Mouse (Mus musculus) heart, postnatal 14 days (tissue): ENCODE measurements at regions not wholly inside any gene's neighbourhood (a gene's known extent, or its start where the extent isn't known, plus 50 kb on each side); places are given as distances from the start of the nearest gene placed in this dataset.
A peak's percentile ranks its signal among the peaks of the same experiment; 100 is the strongest.

Source experiments
- DNase-seq, 2 experiments: peaks; one replicate each; pipeline ENCODE4 v3.0.0; 2021 to 2022
- intact Hi-C: fragments of 180-260 bp; cut with DNase I; formaldehyde crosslinking; loops from one replicate; pipeline ENCODE4 v1.15.1; 2025

DNA sequence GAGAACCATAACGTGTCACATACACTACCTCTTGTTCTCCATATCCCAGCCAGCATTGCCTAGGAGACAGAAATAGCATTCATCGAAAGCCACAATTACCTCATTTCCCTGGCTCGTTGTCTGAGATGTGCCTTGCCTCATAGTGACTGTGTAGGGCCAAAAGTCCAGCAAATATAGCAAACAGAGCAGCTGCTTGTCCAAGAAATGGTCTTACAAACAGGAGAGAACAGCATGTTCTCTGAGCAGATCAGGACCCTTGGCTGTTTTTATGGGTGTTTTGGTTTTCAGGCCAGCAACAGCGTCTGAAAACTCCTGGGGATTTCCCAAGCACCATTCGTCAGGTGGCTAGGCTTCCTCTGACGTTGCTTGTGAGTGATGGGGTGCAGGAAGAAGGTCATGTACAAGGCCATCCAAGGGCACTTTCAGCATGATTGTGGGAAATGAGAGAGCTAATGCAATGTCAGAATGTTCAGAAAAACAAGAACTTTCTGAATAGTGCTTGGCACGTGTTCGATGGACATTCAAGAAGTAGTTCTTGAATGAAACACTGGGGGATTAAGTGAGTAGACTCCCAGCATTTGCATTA, 528.9 kb upstream of the Pappa start:
- peak; percentile 43 to 51 for DNase-seq
- intact Hi-C loops, result no loop called here

DNA sequence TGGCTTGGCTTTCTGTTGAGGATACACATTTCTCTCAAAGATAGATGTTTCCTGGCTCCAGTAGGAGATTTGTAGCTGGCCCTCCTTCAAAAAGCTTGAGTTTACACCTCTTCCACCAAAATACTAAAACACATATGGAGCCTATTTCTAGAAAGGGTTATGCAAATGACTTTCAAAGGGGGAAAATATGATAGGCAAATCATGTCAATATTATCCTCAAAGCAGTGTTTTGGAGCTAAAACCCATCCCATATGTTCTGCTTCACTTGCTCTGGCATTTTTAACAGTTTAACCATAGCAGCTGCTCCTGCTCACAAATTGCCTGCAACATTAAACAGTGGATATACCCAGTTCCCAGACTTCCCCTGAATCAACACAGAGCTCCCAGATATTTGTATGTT, 525.5 kb upstream of the Pappa start:
- intact Hi-C loops, result no loop called here
- no peak for DNase-seq

DNA sequence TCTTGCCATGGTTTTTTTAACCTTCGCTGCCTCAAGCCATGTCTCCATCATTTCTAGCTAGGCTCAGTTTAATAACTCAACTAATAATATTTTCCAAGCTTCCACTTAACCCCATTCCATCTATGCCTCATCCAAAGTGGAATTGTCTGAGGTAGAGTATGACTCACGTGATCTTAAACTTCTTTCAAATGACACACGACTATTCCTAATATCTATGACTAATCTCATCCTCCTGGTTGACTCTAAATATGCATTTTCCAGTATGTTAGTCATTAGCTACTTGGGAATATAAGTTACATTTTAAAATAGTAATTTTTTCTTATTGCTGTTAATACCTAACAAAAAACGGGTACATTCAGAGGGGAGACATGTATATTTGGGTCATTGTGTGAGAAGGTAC, 524.8 kb upstream of the Pappa start:
- intact Hi-C loops, result no loop called here
- DNase-seq, result no peak

- DNase-seq, result no peak
- intact Hi-C loops, result no loop called here
Observed at GRCm38 (mm10) chr4:64622771-64623170, 501.2 kb upstream of the Pappa start.

DNA sequence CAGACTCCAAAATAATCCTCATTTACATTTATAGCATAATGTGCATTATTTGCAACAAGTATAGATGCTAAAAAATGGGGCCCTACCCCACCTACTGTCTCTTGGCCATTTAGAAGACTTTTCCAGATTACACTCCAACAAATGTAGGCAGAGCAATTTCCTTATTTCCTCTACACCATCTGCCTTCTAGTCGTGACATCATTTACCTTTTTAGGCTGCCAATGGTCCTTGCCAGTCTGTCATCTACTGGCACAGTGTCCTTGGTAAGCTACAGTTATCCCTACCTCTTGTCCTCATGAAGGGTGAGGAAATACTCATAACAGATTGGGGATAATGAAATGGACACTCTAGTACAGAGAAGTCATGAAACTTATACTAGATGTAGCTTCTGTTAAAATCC, 491.8 kb upstream of the Pappa start:
- intact Hi-C loops, result no loop called here
- no peak for DNase-seq

DNA sequence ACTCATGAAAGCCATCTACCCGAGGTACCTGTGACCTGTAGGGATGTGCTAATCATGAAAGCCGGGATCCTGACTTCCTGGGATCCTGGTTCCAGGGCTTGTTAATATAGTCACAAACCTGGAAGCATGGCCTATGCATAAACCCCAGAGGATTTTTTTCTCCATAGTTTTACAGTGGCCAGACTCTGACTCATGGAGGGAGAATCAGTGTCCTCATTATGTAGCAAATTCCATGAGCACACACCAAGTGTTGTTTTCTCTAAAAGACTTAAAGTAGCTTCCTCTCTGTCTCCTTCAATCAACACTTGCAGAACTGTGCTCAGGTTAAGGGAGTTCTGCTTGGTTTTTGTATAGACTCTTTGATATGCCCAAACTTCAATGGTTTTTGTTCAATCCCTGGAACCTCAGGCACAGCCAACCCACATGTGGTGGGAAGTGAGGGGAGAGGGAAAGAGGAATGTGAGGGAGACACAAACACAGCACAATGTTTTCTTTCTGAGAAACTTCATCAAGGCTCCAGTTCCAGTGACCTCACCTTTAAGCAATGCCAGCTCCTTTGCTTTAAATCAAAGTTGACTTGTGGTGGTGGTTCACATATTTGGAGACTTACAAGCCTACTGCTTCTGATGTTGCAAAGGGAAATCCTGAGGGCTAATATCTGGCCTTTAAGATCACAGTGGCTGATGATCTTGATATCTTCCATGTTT, 488.6 kb upstream of the Pappa start:
- DNase-seq, result no peak
- intact Hi-C loops, result no loop called here

DNA sequence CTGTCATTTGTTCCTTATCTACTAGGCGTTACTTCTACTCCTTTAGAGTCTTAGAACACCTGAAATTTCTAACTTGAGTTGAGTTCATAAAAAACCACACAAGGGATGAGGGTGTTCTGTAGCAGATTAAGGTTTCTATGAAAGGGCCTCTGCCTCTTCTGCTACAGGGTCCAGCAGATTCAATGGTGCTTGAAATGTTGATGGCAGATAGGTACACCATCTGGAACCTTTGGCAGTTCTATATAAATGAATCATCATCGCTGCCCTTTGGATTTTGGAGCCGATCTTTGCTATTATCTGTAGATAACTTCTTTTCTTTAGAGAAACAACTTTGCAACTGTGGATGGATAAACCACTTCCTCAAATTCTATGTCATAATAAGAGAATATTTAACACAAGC, 483.9 kb upstream of the Pappa start:
- DNase-seq, result no peak
- intact Hi-C loops, result no loop called here

DNA sequence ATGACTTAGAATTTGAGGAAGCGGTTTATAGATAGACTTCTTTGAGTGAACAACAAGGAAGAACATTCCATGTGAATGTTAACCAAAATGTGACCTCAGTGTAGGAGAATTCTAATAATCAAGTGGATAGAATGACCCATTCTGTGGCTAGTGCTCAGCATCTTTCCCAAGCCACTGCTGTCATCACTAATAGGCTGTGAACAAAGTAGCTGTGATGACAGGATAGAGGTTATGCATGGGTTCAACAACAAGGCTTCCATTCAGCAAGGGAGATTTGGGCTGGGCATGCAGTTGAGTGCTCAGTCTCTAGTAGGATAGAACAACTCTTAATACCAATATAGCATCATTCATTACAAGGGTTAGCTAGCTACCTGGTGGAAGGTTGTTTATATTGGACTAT, 483.0 kb upstream of the Pappa start:
- intact Hi-C loops, result no loop called here
- DNase-seq, result no peak

GRCm38 (mm10) chr4:64645141-64645540, 478.8 kb upstream of the Pappa start:
- intact Hi-C loops, result no loop called here

GRCm38 (mm10) chr4:64654157-64654556, 469.8 kb upstream of the Pappa start:
- intact Hi-C loops, result no loop called here
- no peak for DNase-seq

More at GRCm38 (mm10) chr4:64645141-64645540, 478.8 kb upstream of the Pappa start:
- DNase-seq, result no peak

- intact Hi-C loops, result no loop called here
- DNase-seq, result no peak
Observed at GRCm38 (mm10) chr4:64655534-64655933, 468.4 kb upstream of the Pappa start.

- no peak for DNase-seq
- intact Hi-C loops, result no loop called here
Observed at GRCm38 (mm10) chr4:64663722-64664121, 460.3 kb upstream of the Pappa start.

GRCm38 (mm10) chr4:64667998-64668397, 456.0 kb upstream of the Pappa start:
- no peak for DNase-seq
- intact Hi-C loops, result no loop called here

GRCm38 (mm10) chr4:64669722-64670121, 454.3 kb upstream of the Pappa start:
- intact Hi-C loops, result no loop called here
- DNase-seq, result no peak

DNA sequence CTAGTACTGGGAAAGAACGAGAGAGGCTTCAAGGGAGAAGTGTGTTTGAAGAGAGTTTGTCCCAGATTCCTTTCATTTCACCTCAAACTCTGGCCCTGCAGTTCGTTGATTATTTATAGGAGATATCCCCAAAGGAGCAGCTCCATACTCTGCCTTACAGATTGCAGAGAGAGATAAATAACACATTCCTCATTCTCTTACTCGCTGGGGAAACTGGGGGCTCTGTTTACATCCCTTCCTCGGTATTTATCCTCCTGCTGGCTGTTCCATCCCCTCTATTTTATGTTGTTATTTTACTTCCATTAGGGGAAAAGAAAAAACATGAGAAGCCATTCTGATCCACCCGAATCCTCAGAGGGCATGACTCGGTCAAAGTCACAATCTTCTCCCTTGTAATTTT, 447.5 kb upstream of the Pappa start:
- DNase-seq, result no peak
- intact Hi-C loops, result no loop called here

DNA sequence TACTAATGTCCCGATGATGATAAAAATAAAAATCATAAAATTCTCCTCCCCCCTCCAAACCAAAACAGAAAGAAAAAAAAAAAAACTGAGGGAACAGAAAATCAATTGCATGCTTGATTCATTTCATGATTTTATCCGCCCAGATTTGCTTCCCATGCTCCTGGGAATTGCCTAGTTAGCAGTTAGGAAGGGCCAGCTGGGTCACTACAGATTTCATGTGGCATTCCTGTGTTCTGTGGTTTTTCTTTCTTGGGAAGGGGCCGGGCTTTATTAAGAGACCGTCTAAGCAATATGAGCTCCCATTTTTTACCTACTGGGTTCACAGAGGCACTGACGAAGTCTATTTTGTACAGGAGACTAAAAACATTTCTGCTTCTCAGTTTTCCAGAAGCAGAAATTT, 447.1 kb upstream of the Pappa start:
- no peak for DNase-seq
- intact Hi-C loops, result no loop called here

GRCm38 (mm10) chr4:64684654-64685053, 439.3 kb upstream of the Pappa start:
- DNase-seq, result no peak
- intact Hi-C loops, result no loop called here

GRCm38 (mm10) chr4:64696134-64696533, 427.8 kb upstream of the Pappa start:
- intact Hi-C loops, result no loop called here

DNA sequence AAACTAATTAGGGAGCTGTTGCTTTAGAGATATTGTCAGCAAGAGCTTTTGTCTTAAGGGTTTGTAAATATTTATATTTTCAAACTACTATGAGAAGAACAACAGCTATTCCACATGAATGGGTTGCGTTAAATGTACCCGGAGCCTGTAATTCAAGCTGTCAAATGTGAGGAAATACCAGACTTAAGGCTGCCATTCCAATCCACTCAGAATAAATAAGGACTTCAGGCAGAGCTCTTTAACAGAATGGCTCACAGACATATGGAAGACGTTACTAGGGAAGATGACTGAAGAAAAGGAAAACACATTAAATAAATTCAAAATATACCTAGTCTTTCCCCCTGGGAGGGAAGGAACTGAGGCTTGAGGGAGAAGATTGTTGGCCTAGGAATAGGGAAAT, 400.7 kb upstream of the Pappa start:
- intact Hi-C loops, result no loop called here
- no peak for DNase-seq

More at GRCm38 (mm10) chr4:64696134-64696533, 427.8 kb upstream of the Pappa start:
- no peak for DNase-seq

DNA sequence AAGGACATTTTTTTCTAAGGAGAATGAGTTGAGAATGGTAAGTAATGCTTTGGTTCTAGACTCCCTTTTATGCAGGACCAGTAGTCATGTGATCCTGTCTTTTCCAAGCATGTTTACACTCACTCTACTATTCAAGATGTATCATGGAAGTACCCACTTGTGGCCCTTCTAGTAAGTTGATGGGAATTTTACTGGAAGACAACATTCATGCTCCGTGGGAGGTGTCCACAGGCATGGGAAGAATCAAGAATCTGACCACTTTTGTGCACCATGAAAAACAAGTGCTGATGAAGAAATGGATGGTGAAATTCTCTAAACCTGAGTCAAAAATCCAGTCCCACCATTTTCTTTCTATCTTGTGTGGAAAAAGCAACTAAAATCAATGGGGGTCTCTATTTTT, 399.1 kb upstream of the Pappa start:
- DNase-seq, result no peak
- intact Hi-C loops, result no loop called here

- DNase-seq, result no peak
- intact Hi-C loops, result no loop called here
Observed at GRCm38 (mm10) chr4:64755986-64756385, 368.0 kb upstream of the Pappa start.

GRCm38 (mm10) chr4:64768610-64769009, 355.4 kb upstream of the Pappa start:
- no peak for DNase-seq
- intact Hi-C loops, result no loop called here

- DNase-seq, result no peak
- intact Hi-C loops, result no loop called here
Observed at GRCm38 (mm10) chr4:64803886-64804285, 320.1 kb upstream of the Pappa start.
